Mouse (Mus musculus) spleen, postnatal 14 days (tissue): ENCODE data around the gene Ccsap.

Experiments used
- DNase-seq, 2 experiments: peaks; one replicate each; pipeline ENCODE4 v3.0.0; 2021 to 2022; ENCODE audit warnings: low spot score in 2 of 2

Gene Ccsap

DNA sequence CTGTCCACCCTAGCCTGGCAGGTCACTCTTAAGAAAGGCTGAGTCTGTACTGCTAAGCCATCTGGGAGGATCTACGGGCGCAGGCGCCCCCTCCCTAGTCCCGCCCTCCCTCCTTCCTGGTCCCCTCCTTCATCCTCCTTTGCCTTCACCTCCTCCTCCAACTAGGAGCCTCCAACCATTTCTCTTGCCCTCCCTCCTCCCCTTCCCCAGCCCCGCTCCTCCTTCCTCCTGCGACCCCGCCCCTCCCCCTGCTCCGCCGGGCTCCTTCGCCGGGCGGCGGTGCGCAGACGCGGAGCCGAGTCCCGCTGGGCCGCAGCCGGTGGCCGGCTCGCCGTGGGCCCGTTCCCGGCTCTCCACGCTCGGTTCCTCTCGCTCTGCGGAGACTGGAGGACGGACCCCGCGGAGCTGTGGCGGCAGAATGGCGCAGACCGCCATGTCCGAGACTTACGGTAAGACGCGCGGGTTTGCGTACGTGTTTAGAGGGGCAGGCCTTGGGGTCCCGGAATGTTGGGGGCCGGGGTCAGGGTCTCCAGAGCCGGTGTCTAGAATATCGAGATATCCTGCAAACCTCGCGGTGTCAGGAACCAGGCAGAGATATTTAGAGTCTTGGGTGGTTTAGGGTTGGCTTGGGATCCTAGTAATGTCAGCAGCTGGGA lies 54.2 kb downstream of the Ccsap start, which contains the start of gene Rab4a:
TSS of gene Rab4a (plus strand) at position 268 of the 656 bp plus-strand sequence.
- peak; percentile 19 to 35 for DNase-seq

GRCm38 (mm10) chr8:123805209-123805717 lies 54.7 kb downstream of the Ccsap start:
- no peak for DNase-seq

DNA sequence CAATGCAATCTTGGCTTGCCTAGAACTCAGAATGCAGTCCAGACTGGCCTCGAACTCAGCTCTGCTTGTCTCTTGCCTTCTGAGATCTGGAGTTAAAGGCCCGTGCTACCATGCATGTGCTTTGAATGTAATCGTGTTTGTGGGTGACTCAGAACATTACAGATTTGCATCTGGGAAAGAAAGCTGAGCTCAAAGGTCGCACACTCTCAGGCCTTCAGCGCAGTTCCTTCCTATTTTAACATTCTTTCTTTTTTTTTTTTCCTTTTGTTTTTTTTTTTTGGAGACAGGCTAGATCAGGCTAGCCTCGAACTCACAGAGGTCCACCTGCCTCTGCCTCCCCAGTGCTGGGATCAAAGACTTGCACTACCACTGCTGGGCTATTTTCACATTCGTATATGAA lies 55.4 kb downstream of the Ccsap start:
- DNase-seq: no peak

DNA sequence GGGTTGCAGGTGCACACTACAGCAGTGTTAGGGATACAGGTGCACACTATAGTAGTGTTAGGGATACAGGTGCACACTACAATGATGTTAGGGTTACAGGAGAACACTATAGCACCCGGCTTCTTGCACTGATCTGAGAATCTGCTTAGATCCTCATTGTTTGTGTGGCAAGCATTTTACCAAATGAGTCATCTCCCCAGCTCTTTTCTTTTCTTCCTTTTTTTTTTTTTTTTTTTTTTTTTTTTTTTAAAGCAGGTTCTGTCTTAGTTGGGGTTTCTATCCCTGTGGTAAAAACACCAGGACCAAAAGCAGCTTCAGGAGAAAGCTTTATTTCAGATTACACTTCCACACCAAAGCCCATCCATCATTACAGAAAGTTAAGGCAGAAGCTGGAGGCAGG lies 56.4 kb downstream of the Ccsap start:
- DNase-seq: no peak

DNA sequence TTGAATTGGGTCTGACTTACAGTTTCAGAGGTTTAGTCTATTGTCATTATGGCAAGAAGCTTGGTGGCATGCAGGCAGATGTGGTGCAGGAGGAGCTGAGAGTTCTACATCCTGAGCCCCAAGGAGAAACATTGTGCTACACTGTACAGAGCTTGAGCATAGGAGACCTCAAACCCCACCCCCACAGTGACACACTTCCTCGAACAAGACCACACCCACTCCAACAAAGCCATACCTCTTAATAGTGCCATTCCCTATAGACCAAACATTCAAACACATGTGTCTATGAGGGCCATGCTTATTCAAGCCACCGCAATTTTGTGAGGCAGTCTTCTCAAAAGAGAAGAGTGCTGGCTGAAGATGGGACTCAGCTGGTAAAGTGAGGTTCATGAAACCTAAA lies 58.5 kb downstream of the Ccsap start:
- no peak for DNase-seq

- no peak for DNase-seq
Observed at GRCm38 (mm10) chr8:123800867-123801266, 59.1 kb downstream of the Ccsap start.

DNA sequence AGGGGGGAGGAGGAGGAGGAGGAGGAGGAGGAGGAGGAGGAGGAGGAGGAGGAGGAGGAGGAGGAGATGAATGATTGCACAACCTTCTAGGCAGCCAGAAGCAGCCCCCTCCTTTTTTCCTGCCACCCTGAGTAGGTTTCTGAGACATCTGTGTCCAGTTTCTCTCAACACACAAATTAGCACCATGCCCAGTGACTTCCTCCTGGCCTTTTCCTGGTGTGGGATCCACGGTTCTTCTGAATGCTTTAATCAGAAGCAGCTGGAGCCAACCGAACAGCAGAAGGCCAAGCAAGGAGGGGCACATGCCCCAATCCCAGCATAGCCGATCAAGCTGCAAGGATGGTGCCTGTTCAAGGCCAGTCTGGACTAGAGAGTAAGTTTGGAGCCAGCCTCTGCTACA lies 60.1 kb downstream of the Ccsap start:
- no peak for DNase-seq

- DNase-seq: no peak
Observed at GRCm38 (mm10) chr8:123799434-123799833, 60.6 kb downstream of the Ccsap start.

- no peak for DNase-seq
Observed at GRCm38 (mm10) chr8:123797928-123798327, 62.1 kb downstream of the Ccsap start.

DNA sequence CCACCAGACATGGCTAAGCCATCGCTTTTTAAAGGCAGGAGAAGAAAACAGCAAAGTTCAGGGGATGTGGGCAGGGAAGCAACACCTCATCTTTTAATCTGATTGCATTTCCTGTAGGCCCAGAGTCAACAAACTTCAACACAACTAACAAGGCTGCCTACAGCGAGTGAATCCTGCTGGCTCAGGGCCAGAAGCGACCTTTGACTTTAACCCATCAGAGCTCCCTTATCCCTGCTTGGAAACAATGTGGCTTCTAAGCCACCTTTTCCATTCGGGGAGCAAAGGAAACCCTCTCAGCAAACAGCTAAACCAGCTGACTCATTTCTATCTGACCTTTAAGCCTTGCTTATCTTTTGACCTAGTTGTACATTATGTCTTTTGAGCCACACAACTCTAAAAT lies 63.3 kb downstream of the Ccsap start:
- DNase-seq: no peak

DNA sequence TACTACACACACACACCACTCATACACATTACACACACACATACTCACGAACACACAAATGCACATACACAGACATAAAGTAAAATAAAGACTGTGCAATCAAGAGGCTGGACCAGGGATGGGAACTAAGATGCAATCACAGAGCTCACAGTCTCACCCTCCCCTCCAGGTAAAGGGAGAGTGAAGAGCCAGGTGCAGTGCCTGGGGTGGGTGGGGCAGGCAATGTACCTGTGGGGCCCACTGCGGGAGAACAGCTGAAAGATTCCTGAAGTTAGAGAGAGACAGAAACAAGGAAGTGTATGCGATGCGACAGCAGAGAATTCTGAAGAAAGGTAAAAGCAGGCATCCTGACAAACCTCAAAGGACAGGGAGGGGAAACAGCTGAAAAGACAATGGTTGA lies 65.2 kb downstream of the Ccsap start:
- no peak for DNase-seq

DNA sequence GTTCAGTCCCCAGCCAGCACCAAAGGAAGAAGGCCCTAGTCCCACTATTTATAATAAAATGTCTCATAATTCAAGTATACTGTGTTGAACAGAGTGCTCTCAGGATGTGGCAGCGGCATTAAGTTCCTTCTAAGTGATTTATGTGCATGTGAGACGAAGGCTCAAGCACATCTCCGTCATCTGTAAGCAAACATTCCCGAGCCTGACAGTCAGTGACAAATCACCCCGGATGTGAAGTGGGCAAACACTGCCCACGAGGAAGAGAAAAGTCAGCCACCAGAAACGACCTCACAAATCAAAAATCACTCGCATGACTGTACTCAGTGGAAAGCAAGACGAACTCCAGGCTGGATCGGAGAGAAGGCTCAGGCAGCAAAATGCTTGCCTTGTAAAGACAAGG lies 66.1 kb downstream of the Ccsap start:
- DNase-seq: no peak

- DNase-seq: no peak
Observed at GRCm38 (mm10) chr8:123791845-123792225, 68.2 kb downstream of the Ccsap start.

- no peak for DNase-seq
Observed at GRCm38 (mm10) chr8:123791101-123791844, 68.7 kb downstream of the Ccsap start.
